Mouse (Mus musculus) CH12.LX (cell line): ENCODE results near the gene Nmt2. TPM values are rescaled to one million over a fixed set of nuclear protein-coding genes. Genes with fewer than 3 reads are reported as not detected.

Experiments
- DNase-seq: peaks from one replicate; pipeline ENCODE4 v3.0.0-alpha.2; 2013; ENCODE audit errors: extremely low read depth
- H3K27ac ChIP-seq: 2 replicates; pipeline ENCODE4 v1.5.1; 2012; ENCODE audit warnings: low read depth, mild to moderate bottlenecking, control low read depth, moderate library complexity; ENCODE audit not compliant: insufficient read depth
- H3K27me3 ChIP-seq: replicated peaks from 2 replicates; pipeline ENCODE3; 2012; ENCODE audit warnings: inconsistent platforms
- H3K36me3 ChIP-seq, 2 experiments: replicated peaks in 1 of 2; 2 replicates each; pipeline versions ENCODE3 to v1.6.1; 2012; ENCODE audit warnings: inconsistent platforms in 1 of 2, low read length in 1 of 2, mild to moderate bottlenecking in 1 of 2, mixed read lengths in 1 of 2, moderate library complexity in 1 of 2; ENCODE audit not compliant: control insufficient read depth in 1 of 2, insufficient read depth in 1 of 2
- H3K4me1 ChIP-seq, 2 experiments: 2 replicates each; pipeline ENCODE4 v1.6.1; 2012; ENCODE audit warnings: inconsistent platforms in 1 of 2, moderate library complexity in 1 of 2; ENCODE audit not compliant: insufficient read depth in 2 of 2, control insufficient read depth in 1 of 2
- H3K4me2 ChIP-seq: 2 replicates; pipeline ENCODE4 v1.6.1; 2012; ENCODE audit warnings: low read depth, mild to moderate bottlenecking, control low read depth; ENCODE audit not compliant: poor library complexity, insufficient read depth, severe bottlenecking
- H3K4me3 ChIP-seq, 3 experiments: fragments of 150-350 bp in 1 of 3; sonication (generic) in 1 of 3; replicated peaks in 1 of 3; 2 replicates each; pipeline versions ENCODE3 to v1.5.1; 2011 to 2012; ENCODE audit warnings: low read depth in 2 of 3, low read length in 2 of 3, mild to moderate bottlenecking in 2 of 3, moderate library complexity in 2 of 3, control low read depth in 1 of 3, improper control_type of control experiment in 1 of 3, inconsistent platforms in 1 of 3, mixed read lengths in 1 of 3; ENCODE audit not compliant: poor library complexity in 1 of 3
- H3K79me2 ChIP-seq: replicated peaks from 2 replicates; pipeline ENCODE4 v1.6.1; 2012; ENCODE audit warnings: mild to moderate bottlenecking, moderate library complexity; ENCODE audit not compliant: control insufficient read depth, poor library complexity, insufficient read depth, severe bottlenecking; ENCODE audit errors: extremely low read depth
- H3K9ac ChIP-seq: 2 replicates; pipeline ENCODE4 v1.6.1; 2012; ENCODE audit warnings: low read depth, mild to moderate bottlenecking, control low read depth, moderate library complexity; ENCODE audit not compliant: insufficient read depth
- H3K9me3 ChIP-seq: replicated peaks from 2 replicates; pipeline ENCODE3; 2012; ENCODE audit warnings: low read length, inconsistent platforms, mixed read lengths
- CHD1 ChIP-seq: IDR thresholded peaks from 2 replicates; pipeline ENCODE4 v1.6.1; 2012; ENCODE audit warnings: low read depth, low read length, improper control_type of control experiment, inconsistent platforms
- E2F4 ChIP-seq: IDR thresholded peaks from 2 replicates; pipeline ENCODE4 v1.6.1; 2011; ENCODE audit warnings: low read depth, low read length, improper control_type of control experiment; ENCODE audit not compliant: insufficient replicate concordance
- ELF1 ChIP-seq: IDR thresholded peaks from 2 replicates; pipeline ENCODE4 v1.6.1; 2014; ENCODE audit warnings: low read depth, mild to moderate bottlenecking, inconsistent platforms, low read length, improper control_type of control experiment
- EP300 ChIP-seq: IDR thresholded peaks from 2 replicates; pipeline ENCODE4 v1.6.1; 2011; ENCODE audit warnings: low read length, improper control_type of control experiment
- GABPA ChIP-seq: IDR thresholded peaks from 2 replicates; pipeline ENCODE4 v1.6.1; 2012; ENCODE audit warnings: low read depth, low read length, improper control_type of control experiment, inconsistent platforms; ENCODE audit not compliant: insufficient replicate concordance
- KAT2A ChIP-seq: IDR thresholded peaks from 2 replicates; pipeline ENCODE4 v1.6.1; 2012; ENCODE audit warnings: low read length, improper control_type of control experiment, inconsistent platforms; ENCODE audit not compliant: insufficient replicate concordance
- MAZ ChIP-seq: IDR thresholded peaks from 2 replicates; pipeline ENCODE4 v1.6.1; 2012; ENCODE audit warnings: low read depth, mild to moderate bottlenecking, inconsistent platforms, low read length, improper control_type of control experiment, moderate library complexity
- MEF2A ChIP-seq: IDR thresholded peaks from 2 replicates; pipeline ENCODE4 v1.6.1; 2014; ENCODE audit warnings: low read depth, mild to moderate bottlenecking, inconsistent platforms, low read length, improper control_type of control experiment, borderline replicate concordance
- POLR2AphosphoS2 ChIP-seq: IDR thresholded peaks from 2 replicates; pipeline ENCODE4 v1.6.1; 2011; ENCODE audit warnings: low read depth, low read length, improper control_type of control experiment
- RAD21 ChIP-seq: IDR thresholded peaks from 2 replicates; pipeline ENCODE4 v1.6.1; 2011; ENCODE audit warnings: low read depth, mild to moderate bottlenecking, low read length, improper control_type of control experiment, moderate library complexity
- SIN3A ChIP-seq: IDR thresholded peaks from 2 replicates; pipeline ENCODE4 v1.6.1; 2012; ENCODE audit warnings: low read length, improper control_type of control experiment, inconsistent platforms
- ZMIZ1 ChIP-seq: IDR thresholded peaks from 2 replicates; pipeline ENCODE4 v1.6.1; 2012; ENCODE audit warnings: low read depth, mild to moderate bottlenecking, inconsistent platforms, low read length, improper control_type of control experiment
- dilution Hi-C: fragments of 300-500 bp; cut with MboI; formaldehyde crosslinking; loops from 2 replicates; pipeline ENCODE4 v1.14.3; 2020; ENCODE audit warnings: low sequenced_read_pairs; ENCODE audit not compliant: extremely low pct_unique_long_range_greater_than_20kb, extremely low pct_ligation_motif_present
- in situ Hi-C: fragments of 300-500 bp; cut with MboI; formaldehyde crosslinking; loops from 3 replicates; pipeline ENCODE4 v1.14.3; 2019; ENCODE audit warnings: low sequenced_read_pairs, low pct_ligation_motif_present, low pct_unique_long_range_greater_than_20kb, mixed read lengths
- polyA plus RNA-seq: library from polyadenylated mRNA; unstranded; fragments of >175 nt; gene quantifications from 2 replicates; pipeline ENCODE4 v1.2.1, GENCODE M21; 2012; ENCODE audit warnings: low read depth; ENCODE audit not compliant: insufficient read length
- total RNA-seq, 2 experiments: library from RNA; depleted of rRNA; stranded (reverse); fragments of 300-350 nt in 1 of 2; fragments of >200 nt in 1 of 2; gene quantifications; 2 replicates each; pipeline ENCODE4 v1.2.3; 2012 to 2014

The Nmt2 gene
- total and polyA plus RNA-seq, 3 experiments, result 10.0 to 15.9 (median 15.6) TPM

GRCm38 (mm10) chr2:3365127-3365526, 81.1 kb downstream of the Nmt2 start:
- Histone ChIP-seq H3K79me2 (no peaks in the 10 kb centered on the region), H3K4me3 (no peak overlapping the region), H3K36me3 (no peaks in the 10 kb centered on the region), H3K9me3 (no peaks in the 10 kb centered on the region), H3K9ac (no peak overlapping the region), H3K27me3 (no peaks in the 10 kb centered on the region), H3K4me2 (no peak overlapping the region), H3K4me1 (no peaks in the 10 kb centered on the region), H3K27ac (no peak overlapping the region)
- dilution Hi-C loops (no loop called here), in situ Hi-C loops (no loop called here)
- TF ChIP-seq SIN3A, result no peak
- TF ChIP-seq MAZ, result no peak
- no peak for TF ChIP-seq POLR2AphosphoS2
- no peak for TF ChIP-seq KAT2A
- no peak for TF ChIP-seq MEF2A
- TF ChIP-seq ZMIZ1, result no peak
- no peak for TF ChIP-seq E2F4
- no peak for TF ChIP-seq ELF1
- TF ChIP-seq GABPA, result no peak
- TF ChIP-seq EP300, result no peak
- TF ChIP-seq CHD1, result no peak
- TF ChIP-seq RAD21, result no peak
- no peak for DNase-seq

Other genes starting within 250 kb of the Nmt2 start
- 0.50 and 0.59 TPM in 2 replicates for gene Fam171a1, start 170.0 kb upstream of the Nmt2 start, total RNA-seq (2012; rRNA removed)
- gene Fam171a1, start 170.0 kb upstream of the Nmt2 start, total RNA-seq (2014; rRNA removed), result 1.5 and 1.8 TPM in 2 replicates
- 2.9 and 3.2 TPM in 2 replicates for gene Fam171a1, start 170.0 kb upstream of the Nmt2 start, polyA plus RNA-seq
- 26.6 and 31.6 TPM in 2 replicates for gene Rpp38, start 48.4 kb downstream of the Nmt2 start, total RNA-seq (2012; rRNA removed)
- 33.7 and 38.9 TPM in 2 replicates for gene Rpp38, start 48.4 kb downstream of the Nmt2 start, total RNA-seq (2014; rRNA removed)
- gene Rpp38, start 48.4 kb downstream of the Nmt2 start, polyA plus RNA-seq, result 25.4 and 27.8 TPM in 2 replicates
- gene Acbd7, start 52.0 kb downstream of the Nmt2 start, total RNA-seq (2012; rRNA removed), result 0.30 TPM in 1 of 2 replicates, not detected in the other
- gene Acbd7, start 52.0 kb downstream of the Nmt2 start, total RNA-seq (2014; rRNA removed), result not detected in 2 replicates
- not detected in 2 replicates for gene Acbd7, start 52.0 kb downstream of the Nmt2 start, polyA plus RNA-seq
- gene Olah, start 113.0 kb downstream of the Nmt2 start, total RNA-seq (2012; rRNA removed), result not detected in 2 replicates
- 0.39 TPM in 1 of 2 replicates, not detected in the other for gene Olah, start 113.0 kb downstream of the Nmt2 start, total RNA-seq (2014; rRNA removed)
- gene Olah, start 113.0 kb downstream of the Nmt2 start, polyA plus RNA-seq, result not detected in 2 replicates
- not detected in 2 replicates for gene Meig1, start 138.4 kb downstream of the Nmt2 start, total RNA-seq (2012; rRNA removed)
- gene Meig1, start 138.4 kb downstream of the Nmt2 start, total RNA-seq (2014; rRNA removed), result not detected in 2 replicates
- not detected in 2 replicates for gene Meig1, start 138.4 kb downstream of the Nmt2 start, polyA plus RNA-seq
- gene Dclre1c, start 139.9 kb downstream of the Nmt2 start, total RNA-seq (2012; rRNA removed), result 4.9 and 6.0 TPM in 2 replicates
- gene Dclre1c, start 139.9 kb downstream of the Nmt2 start, total RNA-seq (2014; rRNA removed), result 7.0 and 8.7 TPM in 2 replicates
- 7.3 and 9.6 TPM in 2 replicates for gene Dclre1c, start 139.9 kb downstream of the Nmt2 start, polyA plus RNA-seq
- gene Suv39h2, start 190.8 kb downstream of the Nmt2 start, total RNA-seq (2012; rRNA removed), result 9.6 and 10.9 TPM in 2 replicates
- gene Suv39h2, start 190.8 kb downstream of the Nmt2 start, total RNA-seq (2014; rRNA removed), result 17.3 and 21.0 TPM in 2 replicates
- gene Suv39h2, start 190.8 kb downstream of the Nmt2 start, polyA plus RNA-seq, result 11.4 and 12.4 TPM in 2 replicates
- 3.8 and 4.9 TPM in 2 replicates for gene Gm45902, start 228.6 kb downstream of the Nmt2 start, total RNA-seq (2012; rRNA removed)
- 6.1 and 6.4 TPM in 2 replicates for gene Gm45902, start 228.6 kb downstream of the Nmt2 start, total RNA-seq (2014; rRNA removed)
- 4.9 TPM in 2 replicates for gene Gm45902, start 228.6 kb downstream of the Nmt2 start, polyA plus RNA-seq
- gene Hspa14, start 228.6 kb downstream of the Nmt2 start, total RNA-seq (2012; rRNA removed), result 88.0 and 104 TPM in 2 replicates
- 131 and 135 TPM in 2 replicates for gene Hspa14, start 228.6 kb downstream of the Nmt2 start, total RNA-seq (2014; rRNA removed)
- 87.4 and 92.4 TPM in 2 replicates for gene Hspa14, start 228.6 kb downstream of the Nmt2 start, polyA plus RNA-seq
- gene Cdnf, start 228.8 kb downstream of the Nmt2 start, total RNA-seq (2012; rRNA removed), result 0.50 and 1.2 TPM in 2 replicates
- gene Cdnf, start 228.8 kb downstream of the Nmt2 start, total RNA-seq (2014; rRNA removed), result 0.63 and 0.90 TPM in 2 replicates
- 0.59 and 0.63 TPM in 2 replicates for gene Cdnf, start 228.8 kb downstream of the Nmt2 start, polyA plus RNA-seq